Mouse (Mus musculus) neural tube, embryonic 15.5 days (tissue): ENCODE data around the gene Rps6ka4. TPM values are rescaled to one million over a fixed set of nuclear protein-coding genes. Genes with fewer than 3 reads are reported as not detected.

Experiments
- ATAC-seq: fragments of 200-750 bp; cut with Nextera tagmentation; 2 replicates; pipeline ENCODE4 v1.8.0; 2017; ENCODE audit warnings: mild to moderate bottlenecking, moderate TSS enrichment, moderate library complexity; ENCODE audit not compliant: low FRiP score
- H3K27ac ChIP-seq: fragments of 300-500 bp; sonication (generic); replicated peaks from 2 replicates; pipeline ENCODE4 v1.5.1; 2015; ENCODE audit warnings: mild to moderate bottlenecking, inconsistent platforms
- H3K27me3 ChIP-seq: fragments of 300-500 bp; sonication (generic); replicated peaks from 2 replicates; pipeline ENCODE4 v1.6.1; 2015; ENCODE audit warnings: inconsistent platforms
- H3K36me3 ChIP-seq: fragments of 300-500 bp; sonication (generic); 2 replicates; pipeline ENCODE4 v1.6.1; 2015; ENCODE audit warnings: inconsistent platforms
- H3K4me1 ChIP-seq: fragments of 300-500 bp; sonication (generic); 2 replicates; pipeline ENCODE4 v1.6.1; 2015; ENCODE audit warnings: inconsistent platforms
- H3K4me2 ChIP-seq: fragments of 300-500 bp; sonication (generic); 2 replicates; pipeline ENCODE4 v1.6.1; 2015; ENCODE audit warnings: inconsistent platforms, mild to moderate bottlenecking, moderate library complexity
- H3K4me3 ChIP-seq: fragments of 300-500 bp; sonication (generic); replicated peaks from 2 replicates; pipeline ENCODE4 v1.5.1; 2015; ENCODE audit warnings: mild to moderate bottlenecking, inconsistent platforms
- H3K9ac ChIP-seq: fragments of 300-500 bp; sonication (generic); replicated peaks from 2 replicates; pipeline ENCODE4 v1.6.1; 2015; ENCODE audit warnings: mild to moderate bottlenecking, inconsistent platforms
- H3K9me3 ChIP-seq: fragments of 300-500 bp; sonication (generic); replicated peaks from 2 replicates; pipeline ENCODE4 v1.6.1; 2016; ENCODE audit warnings: inconsistent platforms
- WGBS: fragments of 180-500 bp; shearing (Covaris S2); methylation state at CpG from one replicate; pipeline ENCODE4 v1.1.7; 2015; ENCODE audit warnings: mixed read lengths; 5-methylcytosine and 5-hydroxymethylcytosine counted together
- polyA plus RNA-seq: library from polyadenylated mRNA; unstranded; fragments of >200 nt; fragmentation: Nextera tagmentation; extraction: Ambion mirVana; gene quantifications from 2 replicates; pipeline ENCODE4 v1.2.1, GENCODE M21; 2015

Gene Rps6ka4
- polyA plus RNA-seq, 1 experiment from 2014 or later = 15.7 TPM

- Histone ChIP-seq H3K27me3 (peaks cover 9% of the 10 kb centered on the region), H3K9me3 (no peaks in the 10 kb centered on the region), H3K4me2 (no peak overlapping the region), H3K9ac (no peak overlapping the region), H3K4me3 (no peak overlapping the region), H3K36me3 (no peaks in the 10 kb centered on the region), H3K27ac (no peak overlapping the region), H3K4me1 (peaks cover 12% of the 10 kb centered on the region)
- 76% methylated on average over 2 of the region's 2 CpGs for WGBS
- ATAC-seq = no peak
Measured at GRCm38 (mm10) chr19:6859032-6859651, 18.7 kb upstream of the Rps6ka4 start.

DNA sequence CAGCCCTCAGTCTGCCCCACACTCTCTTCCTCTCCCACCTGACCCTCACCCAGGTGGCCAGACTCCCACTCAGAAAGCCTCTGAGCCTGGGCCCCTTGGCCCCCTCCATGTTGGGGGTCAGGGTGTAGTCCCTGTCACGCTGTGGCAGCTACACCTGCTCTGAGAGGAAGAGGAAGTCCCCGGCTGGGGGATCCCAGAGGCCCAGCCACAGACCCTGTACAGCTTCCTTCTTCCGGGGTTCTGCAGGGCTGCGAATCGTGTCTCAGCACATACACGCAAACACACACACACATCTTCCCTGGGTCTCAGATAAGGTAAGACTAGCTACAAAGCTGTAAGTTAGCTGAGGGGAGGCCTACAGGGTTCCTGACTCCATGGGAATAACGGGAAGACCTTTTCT, 17.6 kb upstream of the Rps6ka4 start, which contains the start of gene Ccdc88b:
Ccdc88b (minus strand) TSS at position 181 of the 400 bp plus-strand sequence.
- Histone ChIP-seq H3K4me2 (no peak within 1 kb of the TSS), H3K9me3 (no peaks in the 10 kb centered on the region), H3K4me3 (no peak within 1 kb of the TSS), H3K27ac (no peak within 1 kb of the TSS), H3K27me3 (peaks cover 17% of the 10 kb centered on the region), H3K9ac (no peak within 1 kb of the TSS), H3K36me3 (no peaks in the 10 kb centered on the region), H3K4me1 (peaks cover 12% of the 10 kb centered on the region)
- WGBS = 81% methylated on average over 7 of the region's 7 CpGs
- no peak for ATAC-seq

- ATAC-seq = no peak
- Histone ChIP-seq H3K4me1 (peaks cover 12% of the 10 kb centered on the region), H3K4me3 (no peak overlapping the region), H3K27me3 (peaks cover 17% of the 10 kb centered on the region), H3K9ac (no peak overlapping the region), H3K36me3 (no peaks in the 10 kb centered on the region), H3K9me3 (no peaks in the 10 kb centered on the region), H3K4me2 (no peak overlapping the region), H3K27ac (no peak overlapping the region)
- WGBS = 82% methylated on average over 9 of the region's 9 CpGs
Measured at GRCm38 (mm10) chr19:6857391-6858005, 17.1 kb upstream of the Rps6ka4 start.

DNA sequence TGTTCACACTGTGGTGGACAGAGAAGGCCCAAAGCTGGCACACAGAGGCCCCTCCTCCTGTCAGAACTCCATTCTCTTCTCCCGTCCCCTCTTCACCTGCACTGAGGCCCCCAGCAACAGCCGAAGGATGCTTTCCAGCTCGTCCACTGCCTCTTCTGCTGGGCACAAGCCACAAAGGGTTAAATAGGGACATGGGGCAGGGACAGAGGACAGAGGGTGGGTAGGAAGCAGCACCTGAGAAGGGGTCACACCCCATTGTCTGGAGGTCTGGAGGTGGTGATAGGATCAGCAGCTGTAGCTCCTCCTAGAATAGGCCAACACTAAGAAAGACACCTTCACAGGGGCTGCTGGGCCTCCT, 16.5 kb upstream of the Rps6ka4 start:
- Histone ChIP-seq H3K4me1 (peaks cover 12% of the 10 kb centered on the region), H3K4me3 (no peak overlapping the region), H3K27me3 (peaks cover 17% of the 10 kb centered on the region), H3K27ac (no peak overlapping the region), H3K9me3 (no peaks in the 10 kb centered on the region), H3K9ac (no peak overlapping the region), H3K36me3 (no peaks in the 10 kb centered on the region), H3K4me2 (no peak overlapping the region)
- no peak for ATAC-seq
- 50% methylated on average over 3 of the region's 3 CpGs for WGBS

- peaks cover 17% of the 10 kb centered on the region for H3K27me3 ChIP-seq
- H3K4me3 ChIP-seq = no peak overlapping the region
- no peaks in the 10 kb centered on the region for H3K36me3 ChIP-seq
- no peak overlapping the region for H3K27ac ChIP-seq
- 38% methylated on average over 12 of the region's 12 CpGs for WGBS
- H3K9ac ChIP-seq = no peak overlapping the region
- peak; percentile 59; the same call in 1 of the 2 replicates for ATAC-seq
- no peaks in the 10 kb centered on the region for H3K9me3 ChIP-seq
- no peak overlapping the region for H3K4me2 ChIP-seq
- peaks cover 12% of the 10 kb centered on the region for H3K4me1 ChIP-seq
Measured at GRCm38 (mm10) chr19:6856281-6857002, 16.0 kb upstream of the Rps6ka4 start.

GRCm38 (mm10) chr19:6855225-6856031, 15.0 kb upstream of the Rps6ka4 start:
- Histone ChIP-seq H3K9me3 (no peaks in the 10 kb centered on the region), H3K27me3 (peaks cover 17% of the 10 kb centered on the region), H3K4me3 (peak overlapping the region; percentile 21), H3K27ac (no peak overlapping the region), H3K9ac (no peak overlapping the region), H3K4me2 (peak overlapping the region; percentile 48), H3K36me3 (no peaks in the 10 kb centered on the region), H3K4me1 (peaks cover 12% of the 10 kb centered on the region)
- ATAC-seq = peak; percentile 43
- WGBS = 7% methylated on average over 38 of the region's 38 CpGs

- Histone ChIP-seq H3K4me1 (peaks cover 12% of the 10 kb centered on the region), H3K4me2 (peak overlapping the region; percentile 48; the same call in 1 of the 2 replicates), H3K27ac (no peak overlapping the region), H3K4me3 (no peak overlapping the region), H3K9ac (no peak overlapping the region), H3K27me3 (peaks cover 19% of the 10 kb centered on the region), H3K36me3 (no peaks in the 10 kb centered on the region), H3K9me3 (no peaks in the 10 kb centered on the region)
- ATAC-seq = no peak
- 88% methylated on average over 12 of the region's 12 CpGs for WGBS
Measured at GRCm38 (mm10) chr19:6854658-6855057, 14.2 kb upstream of the Rps6ka4 start.

- H3K9ac ChIP-seq = no peak overlapping the region
Measured at GRCm38 (mm10) chr19:6853903-6854302, 13.5 kb upstream of the Rps6ka4 start.

DNA sequence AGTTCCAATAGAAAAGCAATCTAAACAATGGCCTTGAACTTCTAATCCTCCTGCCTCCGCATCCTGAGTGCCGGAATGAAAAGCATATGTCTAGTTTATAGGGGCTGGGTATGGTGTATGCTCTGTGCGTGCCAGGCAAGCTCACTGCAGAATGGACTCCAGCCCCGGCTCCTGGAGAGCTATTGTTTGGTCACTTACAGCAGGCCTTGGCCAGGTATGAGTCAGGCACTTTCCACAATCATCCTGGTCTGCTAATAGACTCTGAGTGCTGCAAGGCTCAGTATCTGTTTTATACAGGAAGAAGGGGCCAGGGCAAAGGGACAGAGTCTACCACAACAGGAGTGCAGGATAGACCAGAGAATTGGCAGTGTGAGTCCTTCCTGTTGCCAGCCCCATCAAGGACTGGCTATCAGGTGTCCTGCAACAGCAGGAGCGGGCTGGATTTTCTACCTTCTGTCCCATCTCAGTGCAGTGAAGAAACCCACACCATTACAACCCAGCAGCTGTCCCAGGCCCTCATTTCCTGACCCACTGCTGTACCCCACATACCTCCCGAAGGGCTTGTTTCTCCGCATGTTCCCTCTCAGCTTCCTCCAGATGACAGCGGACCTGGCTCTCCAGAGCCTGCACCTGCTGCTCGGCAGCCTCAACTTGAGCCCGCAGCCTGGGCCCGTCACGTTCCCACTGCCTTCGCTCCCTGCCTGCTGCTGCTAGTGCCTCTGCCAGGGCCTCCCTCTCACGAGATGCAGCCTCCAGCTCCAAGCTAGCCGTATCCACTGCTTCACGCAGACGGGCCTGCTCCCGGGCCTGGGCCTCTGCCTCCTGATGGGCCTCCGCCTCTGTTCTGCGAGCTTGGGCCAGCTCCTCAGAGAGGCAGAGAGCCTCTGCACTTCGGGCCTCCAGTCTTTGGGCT, 12.2 kb upstream of the Rps6ka4 start:
- H3K27me3 ChIP-seq = peaks cover 39% of the 10 kb centered on the region
- no peak for ATAC-seq
- H3K4me2 ChIP-seq = no peak overlapping the region
- H3K4me3 ChIP-seq = no peak overlapping the region
- no peak overlapping the region for H3K27ac ChIP-seq
- H3K36me3 ChIP-seq = no peaks in the 10 kb centered on the region
- no peaks in the 10 kb centered on the region for H3K9me3 ChIP-seq
- 78% methylated on average over 21 of the region's 21 CpGs for WGBS
- H3K4me1 ChIP-seq = peaks cover 22% of the 10 kb centered on the region
- no peak overlapping the region for H3K9ac ChIP-seq

More at GRCm38 (mm10) chr19:6853903-6854302, 13.5 kb upstream of the Rps6ka4 start:
- no peaks in the 10 kb centered on the region for H3K36me3 ChIP-seq
- H3K4me2 ChIP-seq = no peak overlapping the region
- H3K4me1 ChIP-seq = peaks cover 12% of the 10 kb centered on the region
- no peak overlapping the region for H3K4me3 ChIP-seq
- 82% methylated on average over 8 of the region's 8 CpGs for WGBS
- peaks cover 27% of the 10 kb centered on the region for H3K27me3 ChIP-seq
- no peaks in the 10 kb centered on the region for H3K9me3 ChIP-seq
- H3K27ac ChIP-seq = no peak overlapping the region
- no peak for ATAC-seq

GRCm38 (mm10) chr19:6851497-6851896, 11.1 kb upstream of the Rps6ka4 start:
- H3K4me3 ChIP-seq = no peak overlapping the region
- H3K36me3 ChIP-seq = no peaks in the 10 kb centered on the region
- H3K27ac ChIP-seq = no peak overlapping the region
- 84% methylated on average over 3 of the region's 3 CpGs for WGBS
- peaks cover 51% of the 10 kb centered on the region for H3K27me3 ChIP-seq
- no peaks in the 10 kb centered on the region for H3K9me3 ChIP-seq
- H3K4me2 ChIP-seq = no peak overlapping the region
- no peak overlapping the region for H3K9ac ChIP-seq
- no peak for ATAC-seq
- H3K4me1 ChIP-seq = peaks cover 24% of the 10 kb centered on the region
